Mouse (Mus musculus) liver, adult (tissue): ENCODE results near the gene Ccr10.

Experiments
- GATA4 ChIP-seq: IDR thresholded peaks from 2 replicates; pipeline ENCODE4 v1.6.1; 2014; ENCODE audit warnings: mild to moderate bottlenecking, low read length; ENCODE audit not compliant: insufficient replicate concordance

The Ccr10 gene

GRCm38 (mm10) chr11:101191919-101192470 lies 16.8 kb upstream of the Ccr10 start:
- no peak for TF ChIP-seq GATA4

- TF ChIP-seq GATA4: no peak
Observed at GRCm38 (mm10) chr11:101190913-101191907, 16.0 kb upstream of the Ccr10 start.

- no peak for TF ChIP-seq GATA4
Observed at GRCm38 (mm10) chr11:101190181-101190912, 15.1 kb upstream of the Ccr10 start.

- TF ChIP-seq GATA4: peak; percentile 74; the same call in 1 of the 2 replicates
Observed at GRCm38 (mm10) chr11:101189495-101190180, 14.4 kb upstream of the Ccr10 start.

- TF ChIP-seq GATA4: no peak
Observed at GRCm38 (mm10) chr11:101188166-101188805, 13.0 kb upstream of the Ccr10 start.

- no peak for TF ChIP-seq GATA4
Observed at GRCm38 (mm10) chr11:101187541-101187940, 12.3 kb upstream of the Ccr10 start.

GRCm38 (mm10) chr11:101186526-101187247 lies 11.4 kb upstream of the Ccr10 start:
- no peak for TF ChIP-seq GATA4

GRCm38 (mm10) chr11:101185441-101185840 lies 10.2 kb upstream of the Ccr10 start:
- TF ChIP-seq GATA4: no peak

- TF ChIP-seq GATA4: no peak
Observed at GRCm38 (mm10) chr11:101184984-101185383, 9.7 kb upstream of the Ccr10 start.

GRCm38 (mm10) chr11:101182771-101183517 lies 7.7 kb upstream of the Ccr10 start:
- TF ChIP-seq GATA4: no peak

GRCm38 (mm10) chr11:101181961-101182360 lies 6.7 kb upstream of the Ccr10 start:
- TF ChIP-seq GATA4: no peak

- TF ChIP-seq GATA4: no peak
Observed at GRCm38 (mm10) chr11:101180846-101181740, 5.8 kb upstream of the Ccr10 start.
